Mouse (Mus musculus) kidney, adult 2 months (tissue): ENCODE measurements around the gene Aspdh. TPM values are rescaled to one million over a fixed set of nuclear protein-coding genes. Genes with fewer than 3 reads are reported as not detected.

Experiments
- DNase-seq: peaks from one replicate; pipeline ENCODE4 v3.0.0; 2021
- H3K27ac ChIP-seq: fragments of 200-500 bp; 2 replicates; pipeline ENCODE4 v1.5.1; 2012; ENCODE audit warnings: low read depth, low read length, control low read depth, inconsistent platforms; ENCODE audit not compliant: insufficient read depth
- H3K27me3 ChIP-seq: fragments of 200-500 bp; replicated peaks from 2 replicates; pipeline ENCODE4 v1.6.1; 2012; ENCODE audit warnings: mild to moderate bottlenecking, moderate library complexity, low read length, inconsistent platforms; ENCODE audit not compliant: control insufficient read depth, insufficient read depth
- H3K36me3 ChIP-seq: fragments of 200-500 bp; 2 replicates; pipeline ENCODE4 v1.6.1; 2012; ENCODE audit warnings: mild to moderate bottlenecking, moderate library complexity, low read length, inconsistent platforms; ENCODE audit not compliant: control insufficient read depth, insufficient read depth
- H3K4me1 ChIP-seq: fragments of 200-500 bp; 2 replicates; pipeline ENCODE4 v1.6.1; 2011; ENCODE audit warnings: low read length; ENCODE audit not compliant: control insufficient read depth, insufficient read depth
- H3K4me3 ChIP-seq: fragments of 200-500 bp; 2 replicates; pipeline ENCODE4 v1.5.1; 2011; ENCODE audit warnings: mild to moderate bottlenecking, low read depth, low read length, control low read depth; ENCODE audit not compliant: insufficient read depth
- CTCF ChIP-seq: fragments of 200-500 bp; conservative IDR thresholded peaks from 2 replicates; pipeline ENCODE4 v1.5.1; 2011; ENCODE audit warnings: low read depth, mild to moderate bottlenecking, control low read depth, low read length, moderate library complexity, mixed read lengths; ENCODE audit not compliant: insufficient read depth, insufficient read length
- POLR2A ChIP-seq: fragments of 200-500 bp; IDR thresholded peaks from one replicate; pipeline ENCODE4 v1.6.1; 2011; ENCODE audit warnings: low read depth, low read length, control low read depth
- whole genome bisulfite sequencing: fragments of 180-500 bp; shearing (Covaris S2); methylation state at CpG from one replicate; pipeline ENCODE4 v1.1.7; 2018; 5-methylcytosine and 5-hydroxymethylcytosine counted together
- polyA plus RNA-seq: library from polyadenylated mRNA; depleted of rRNA; stranded (reverse); fragments of >200 nt; gene quantifications from 2 replicates; pipeline ENCODE4 v1.2.3, GENCODE M21; 2012

Aspdh gene
- polyA plus RNA-seq, 1 experiment, result 224 TPM

GRCm38 (mm10) chr7:44462218-44463055 lies 2.8 kb upstream of the Aspdh start:
- WGBS, result 10% methylated on average over 77 of the region's 77 CpGs
- no peak overlapping the region for H3K27ac ChIP-seq
- H3K4me3 ChIP-seq, result no peak overlapping the region

GRCm38 (mm10) chr7:44463056-44463425 lies 2.1 kb upstream of the Aspdh start:
- Histone ChIP-seq H3K4me3 (no peak overlapping the region), H3K4me1 (no peaks in the 10 kb centered on the region), H3K27me3 (no peaks in the 10 kb centered on the region), H3K36me3 (no peaks in the 10 kb centered on the region), H3K27ac (no peak overlapping the region)
- no peak for DNase-seq
- TF ChIP-seq POLR2A (no peak), CTCF (no peak)
- WGBS, result 21% methylated on average over 8 of the region's 8 CpGs

More at GRCm38 (mm10) chr7:44462218-44463055, 2.8 kb upstream of the Aspdh start:
- Histone ChIP-seq H3K4me1 (no peaks in the 10 kb centered on the region), H3K36me3 (no peaks in the 10 kb centered on the region), H3K27me3 (no peaks in the 10 kb centered on the region)
- TF ChIP-seq POLR2A (no peak), CTCF (peak; percentile 29; the same call in 1 of the 2 replicates)
- peak; percentile 59 for DNase-seq

- Histone ChIP-seq H3K27ac (no peak overlapping the region), H3K4me3 (no peak overlapping the region), H3K27me3 (no peaks in the 10 kb centered on the region), H3K4me1 (no peaks in the 10 kb centered on the region), H3K36me3 (no peaks in the 10 kb centered on the region)
- no peak for DNase-seq
- TF ChIP-seq CTCF (no peak), POLR2A (no peak)
- whole genome bisulfite sequencing, result 86% methylated on average over 10 of the region's 10 CpGs
Measured at GRCm38 (mm10) chr7:44463556-44464225, 1.5 kb upstream of the Aspdh start.

- 51% methylated on average over 4 of the region's 4 CpGs for WGBS
- Histone ChIP-seq H3K4me3 (no peak overlapping the region), H3K36me3 (no peaks in the 10 kb centered on the region), H3K27me3 (no peaks in the 10 kb centered on the region), H3K27ac (no peak overlapping the region), H3K4me1 (no peaks in the 10 kb centered on the region)
- DNase-seq, result no peak
- TF ChIP-seq POLR2A (no peak), CTCF (no peak)
Measured at GRCm38 (mm10) chr7:44464511-44464910, 680 bp upstream of the Aspdh start.

- Histone ChIP-seq H3K4me1 (no peaks in the 10 kb centered on the region), H3K36me3 (no peaks in the 10 kb centered on the region), H3K4me3 (peak overlapping the region; percentile 51), H3K27me3 (no peaks in the 10 kb centered on the region), H3K27ac (peak overlapping the region; percentile 84)
- peak; percentile 32 for DNase-seq
- no peak for TF ChIP-seq POLR2A
- WGBS, result 76% methylated on average over 10 of the region's 10 CpGs
Measured at GRCm38 (mm10) chr7:44466006-44466887, 1.1 kb downstream of the Aspdh start.

- Histone ChIP-seq H3K27ac (no peak overlapping the region), H3K4me3 (peak overlapping the region; percentile 51; the same call in 1 of the 2 replicates), H3K27me3 (no peaks in the 10 kb centered on the region), H3K36me3 (no peaks in the 10 kb centered on the region), H3K4me1 (no peaks in the 10 kb centered on the region)
- 86% methylated on average over 16 of the region's 16 CpGs for whole genome bisulfite sequencing
- DNase-seq, result no peak
- no peak for TF ChIP-seq CTCF
- no peak for TF ChIP-seq POLR2A
Measured at GRCm38 (mm10) chr7:44466888-44467311, 1.7 kb downstream of the Aspdh start.
